8 mouse cellular contexts compared by ENCODE assay signal in the genomic region with DNA sequence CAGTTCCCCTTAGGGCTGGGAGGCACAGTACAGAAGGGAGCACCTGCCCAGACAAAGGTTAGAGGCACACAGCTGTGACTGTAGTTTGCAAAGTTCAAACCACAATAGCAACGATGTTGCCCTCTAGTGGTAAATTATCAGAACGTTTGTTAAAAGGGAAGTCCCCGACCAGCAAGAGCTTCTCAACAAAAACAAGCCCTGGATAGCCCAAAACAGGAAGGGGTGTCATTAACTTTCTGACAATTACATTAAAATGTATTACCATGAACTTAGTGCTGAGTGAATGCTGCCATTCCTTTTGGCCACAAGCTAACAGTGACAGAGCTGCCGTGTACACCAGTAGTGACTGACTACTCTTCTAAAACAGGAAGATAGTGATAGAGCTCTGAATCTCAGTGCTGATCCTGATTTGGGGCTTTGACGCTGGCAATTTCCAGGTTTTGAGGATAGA. TPM values are rescaled to one million over a fixed set of nuclear protein-coding genes. Genes with fewer than 3 reads are reported as not detected.
DNase-seq lines count a peak whose midpoint lies in the region; ATAC-seq and TF ChIP-seq lines count a peak whose summit lies in the region.

No protein-coding gene starts in this region.

- H3K36me3 ChIP-seq in liver, adult 2 months (ENCODE audit: control insufficient read depth, insufficient read depth, low read length), result no peaks in the 10 kb centered on the region
- H3K36me3 ChIP-seq in liver, embryonic 12.5 days, result no peaks in the 10 kb centered on the region
- no peaks in the 10 kb centered on the region for H3K36me3 ChIP-seq in forebrain, embryonic 13.5 days (ENCODE audit: poor library complexity, severe bottlenecking)
- no peaks in the 10 kb centered on the region for H3K36me3 ChIP-seq in liver, embryonic 15.5 days (replicated peaks)
- H3K36me3 ChIP-seq in neural tube, embryonic 13.5 days, result no peaks in the 10 kb centered on the region

- DNase-seq in liver, adult 2 months (ENCODE audit: extremely low read depth, low read depth, low spot score), result peak; percentile 58
- DNase-seq in brain, adult 2 months (ENCODE audit: low read depth, low spot score), result peak; percentile 78
- DNase-seq in hindlimb bud, embryonic 11.5 days (ENCODE audit: extremely low spot score, low read depth, low spot score), result peak; percentile 33
- no peak for DNase-seq in urinary bladder, postnatal 4 days (ENCODE audit: low spot score in 2 of 2)

- H3K9me3 ChIP-seq in liver, embryonic 12.5 days (replicated peaks), result no peaks in the 10 kb centered on the region
- no peaks in the 10 kb centered on the region for H3K9me3 ChIP-seq in forebrain, embryonic 13.5 days (replicated peaks)
- no peaks in the 10 kb centered on the region for H3K9me3 ChIP-seq in liver, embryonic 15.5 days (replicated peaks)
- no peaks in the 10 kb centered on the region for H3K9me3 ChIP-seq in neural tube, embryonic 13.5 days

- H3K4me1 ChIP-seq in liver, adult 2 months (ENCODE audit: control insufficient read depth, insufficient read depth, low read length), result no peaks in the 10 kb centered on the region
- no peaks in the 10 kb centered on the region for H3K4me1 ChIP-seq in liver, embryonic 12.5 days
- peaks cover 6% of the 10 kb centered on the region for H3K4me1 ChIP-seq in forebrain, embryonic 13.5 days
- no peaks in the 10 kb centered on the region for H3K4me1 ChIP-seq in liver, embryonic 15.5 days (replicated peaks)
- H3K4me1 ChIP-seq in neural tube, embryonic 13.5 days (replicated peaks), result no peaks in the 10 kb centered on the region

- H3K27ac ChIP-seq in liver, adult 2 months (replicated peaks; ENCODE audit: insufficient read depth, low read depth, low read length), result no peak overlapping the region
- H3K27ac ChIP-seq in liver, embryonic 12.5 days, result no peak overlapping the region
- H3K27ac ChIP-seq in forebrain, embryonic 13.5 days, result peak overlapping the region; percentile 79
- H3K27ac ChIP-seq in liver, embryonic 15.5 days (replicated peaks), result no peak overlapping the region
- no peak overlapping the region for H3K27ac ChIP-seq in neural tube, embryonic 13.5 days (replicated peaks)

- no peak overlapping the region for H3K4me3 ChIP-seq in liver, adult 2 months (ENCODE audit: insufficient read depth, low read depth, low read length)
- no peak overlapping the region for H3K4me3 ChIP-seq in liver, embryonic 12.5 days
- H3K4me3 ChIP-seq in forebrain, embryonic 13.5 days, result no peak overlapping the region
- H3K4me3 ChIP-seq in liver, embryonic 15.5 days (replicated peaks), result no peak overlapping the region
- no peak overlapping the region for H3K4me3 ChIP-seq in neural tube, embryonic 13.5 days

- H3K79me2 ChIP-seq in liver, adult 2 months (ENCODE audit: control insufficient read depth, insufficient read depth, low read length), result no peaks in the 10 kb centered on the region

- no peak overlapping the region for H3K4me2 ChIP-seq in liver, embryonic 12.5 days
- H3K4me2 ChIP-seq in forebrain, embryonic 13.5 days, result peak overlapping the region; percentile 21; the same call in 1 of the 2 replicates
- H3K4me2 ChIP-seq in liver, embryonic 15.5 days, result peak overlapping the region; percentile 23
- H3K4me2 ChIP-seq in neural tube, embryonic 13.5 days, result peak overlapping the region; percentile 34

- TF ChIP-seq CTCF in liver, adult 2 months (IDR thresholded peaks at IDR 0.05; ENCODE audit: low read depth, low read length), result no peak; the same call in 1 of the 2 replicates

- no peak for TF ChIP-seq POLR2A in liver, adult 2 months (IDR thresholded peaks at IDR 0.05; ENCODE audit: extremely low read depth, insufficient read depth, low read length)

- no peak overlapping the region for H3K9ac ChIP-seq in liver, adult 2 months (ENCODE audit: low read depth, low read length)
- H3K9ac ChIP-seq in liver, embryonic 12.5 days, result no peak overlapping the region
- no peak overlapping the region for H3K9ac ChIP-seq in forebrain, embryonic 13.5 days
- H3K9ac ChIP-seq in liver, embryonic 15.5 days, result no peak overlapping the region
- no peak overlapping the region for H3K9ac ChIP-seq in neural tube, embryonic 13.5 days

- H3K27me3 ChIP-seq in liver, adult 2 months (ENCODE audit: control insufficient read depth, insufficient read depth, low read length), result no peaks in the 10 kb centered on the region
- no peaks in the 10 kb centered on the region for H3K27me3 ChIP-seq in liver, embryonic 12.5 days (replicated peaks)
- H3K27me3 ChIP-seq in forebrain, embryonic 13.5 days, result no peaks in the 10 kb centered on the region
- H3K27me3 ChIP-seq in liver, embryonic 15.5 days, result no peaks in the 10 kb centered on the region
- no peaks in the 10 kb centered on the region for H3K27me3 ChIP-seq in neural tube, embryonic 13.5 days

- no peak for ATAC-seq in liver, embryonic 12.5 days
- peak; percentile 72 for ATAC-seq in forebrain, embryonic 13.5 days
- no peak for ATAC-seq in liver, embryonic 15.5 days (ENCODE audit: insufficient read depth)
- peak; percentile 65; the same call in 1 of the 2 replicates for ATAC-seq in neural tube, embryonic 13.5 days (ENCODE audit: low read depth)

- WGBS in liver, adult 2 months, result 9% methylated on average over 5 of the region's 5 CpGs
- 6% methylated on average over 5 of the region's 5 CpGs for WGBS in liver, embryonic 12.5 days (ENCODE audit: insufficient replicate concordance)
- 14% methylated on average over 5 of the region's 5 CpGs for WGBS in forebrain, embryonic 13.5 days
- 4% methylated on average over 5 of the region's 5 CpGs for WGBS in liver, embryonic 15.5 days (ENCODE audit: insufficient replicate concordance)
- 12% methylated on average over 5 of the region's 5 CpGs for WGBS in neural tube, embryonic 13.5 days

RNA-seq across cellular contexts. Expression of a gene that starts 24.7 kb away (rescaled TPM):
- total RNA-seq in liver, adult 2 months (2014; rRNA removed), result not detected in 2 replicates
- not detected in 2 replicates for polyA plus RNA-seq in liver, adult 2 months (2012; rRNA removed)
- not detected in 2 replicates for polyA plus RNA-seq in liver, embryonic 12.5 days (2016; fragmentation: Nextera tagmentation; extraction: Ambion mirVana)
- polyA plus RNA-seq in forebrain, embryonic 13.5 days (2015; fragmentation: Nextera tagmentation; extraction: Ambion mirVana), result 0.43 and 0.61 TPM in 2 replicates
- not detected in 2 replicates for polyA plus RNA-seq in liver, embryonic 15.5 days (2015; fragmentation: Nextera tagmentation; extraction: Ambion mirVana)
- 0.59 and 0.61 TPM in 2 replicates for polyA plus RNA-seq in neural tube, embryonic 13.5 days (2015; fragmentation: Nextera tagmentation; extraction: Ambion mirVana)

Comparison
In these comparisons a context has a peak if more than half of its experiments do, and no peak if none do; other contexts are left out.
1. DNase-seq: peak in liver, adult 2 months (single experiment), brain, adult 2 months (single experiment) and hindlimb bud, embryonic 11.5 days (single experiment); none in urinary bladder, postnatal 4 days (0 of 2).
2. ATAC-seq: peak in forebrain, embryonic 13.5 days (single experiment) and neural tube, embryonic 13.5 days (single experiment); none in liver, embryonic 12.5 days (single experiment) and liver, embryonic 15.5 days (single experiment).